Mouse (Mus musculus): ENCODE data around the gene Gpr142. TPM values are rescaled to one million over a fixed set of nuclear protein-coding genes. Genes with fewer than 3 reads are reported as not detected.

The Gpr142 gene
- polyA plus RNA-seq, 1 experiment from 2014 or later: 0.27 TPM

DNA sequence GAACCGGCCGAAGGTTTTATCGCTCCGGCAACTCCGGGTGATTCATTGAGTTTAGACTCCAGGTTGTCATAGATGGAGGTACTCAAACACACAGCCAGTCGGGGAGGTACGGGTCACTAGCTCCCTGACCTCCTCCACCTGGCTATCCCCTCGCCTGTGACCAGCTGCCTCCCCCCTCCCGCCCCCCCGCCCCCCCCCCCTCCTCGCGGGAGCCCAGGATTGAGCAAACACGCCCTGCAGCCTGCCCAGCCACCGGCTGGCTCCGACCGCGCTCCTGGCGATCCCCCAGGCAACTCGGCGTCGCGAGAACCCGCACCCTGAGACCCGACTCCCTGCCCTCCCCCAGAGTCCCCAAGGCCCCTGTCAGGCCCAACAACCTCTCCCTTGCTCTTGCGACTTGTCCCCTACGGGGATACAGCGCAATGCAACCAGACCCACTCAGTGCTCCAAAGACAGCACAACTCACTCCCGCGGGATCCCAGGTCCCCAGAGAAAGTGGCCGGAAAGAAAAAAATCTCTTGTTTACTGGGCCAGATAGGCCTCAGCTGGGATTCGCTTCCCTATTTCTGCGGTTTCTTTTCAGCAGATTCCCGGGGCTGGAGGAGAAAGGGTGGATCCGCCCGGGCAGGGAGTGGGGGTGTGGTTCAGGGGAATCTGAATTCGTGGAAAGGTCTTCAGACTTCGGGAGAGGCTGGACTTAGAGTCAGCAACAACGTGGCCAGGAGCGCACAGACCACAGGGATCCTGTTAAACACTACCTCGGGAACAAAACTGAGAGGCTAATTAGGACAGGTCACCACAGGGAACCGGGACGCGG is 51.9 kb downstream of the Gpr142 start, which contains the start of gene Gprc5c:
TSS of gene Gprc5c (plus strand) at position 701 of the 817 bp plus-strand sequence.
- Histone ChIP-seq H3K4me1 (peaks cover 48% of the 10 kb centered on the region), H3K36me3 (no peaks in the 10 kb centered on the region), H3K27ac (replicated peaks) (peak within 1 kb of the TSS; percentile 77), H3K27me3 (ENCODE audit: low read depth, poor library complexity, severe bottlenecking) (peaks cover 78% of the 10 kb centered on the region), H3K4me3 (peak within 1 kb of the TSS; percentile 73), H3K9me3 (replicated peaks) (no peaks in the 10 kb centered on the region)
- WGBS: under 1% methylated on average over 41 of the region's 43 CpGs
- DNase-seq (ENCODE audit: low spot score): peak; percentile 58

DNA sequence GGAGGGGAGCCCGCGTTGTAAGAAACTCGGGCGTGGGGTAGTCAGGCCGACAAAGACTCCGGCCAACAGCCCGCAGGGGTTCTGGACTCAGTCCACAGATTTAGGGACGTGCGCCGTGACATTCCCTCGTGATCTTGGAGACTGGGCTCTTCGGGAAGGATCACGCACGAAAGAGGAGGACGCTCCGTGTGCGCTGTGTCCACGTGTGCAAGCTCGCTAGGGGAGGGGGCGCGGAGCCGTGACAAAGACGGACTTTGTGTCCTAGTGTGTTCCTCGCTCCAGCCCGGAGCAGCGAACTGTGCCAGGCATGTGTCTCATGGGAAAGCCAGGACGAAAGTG is 52.5 kb downstream of the Gpr142 start:
- DNase-seq (ENCODE audit: low spot score): peak; percentile 43
- under 1% methylated on average over 27 of the region's 27 CpGs for WGBS
- H3K27ac ChIP-seq (replicated peaks): peak overlapping the region; percentile 77

DNA sequence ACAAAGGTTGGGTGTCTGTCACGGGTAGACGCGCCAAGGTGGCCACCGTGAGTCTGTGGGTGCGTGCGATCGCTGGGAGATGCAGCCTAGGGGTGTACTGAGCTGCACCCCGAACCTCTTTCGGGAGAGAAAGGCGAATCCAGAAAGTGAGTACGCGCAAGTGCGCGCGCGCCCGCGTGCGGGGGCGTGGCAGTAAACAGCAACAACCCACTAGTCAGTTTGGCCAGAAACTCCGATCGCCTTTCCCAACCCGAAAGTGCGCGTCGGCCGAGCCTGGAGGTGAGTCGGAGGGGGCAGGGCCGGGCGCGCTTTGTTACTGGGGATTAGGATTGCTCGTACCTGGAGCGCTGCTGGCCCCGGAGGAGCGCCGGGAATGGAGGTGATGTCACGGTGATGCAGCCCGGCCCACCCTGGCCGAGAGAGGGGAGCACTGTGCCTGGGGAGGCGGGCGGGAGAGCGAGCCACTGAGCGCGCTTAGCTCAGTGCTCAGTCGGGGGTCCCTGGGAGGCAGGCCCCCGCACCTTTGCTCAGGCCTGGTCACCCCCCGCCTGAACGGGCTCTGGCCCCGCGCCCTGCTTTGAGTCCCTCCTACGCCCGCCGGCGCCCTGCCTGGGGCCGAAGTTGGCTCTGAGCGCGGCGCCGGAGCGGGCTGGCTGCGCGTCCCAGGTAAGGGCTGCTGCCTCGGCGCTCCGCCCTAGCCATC is 53.0 kb downstream of the Gpr142 start:
- peak overlapping the region; percentile 77 for H3K27ac ChIP-seq (replicated peaks)
- H3K4me1 ChIP-seq: peaks cover 45% of the 10 kb centered on the region
- peak; percentile 63 for DNase-seq (ENCODE audit: low spot score)
- H3K27me3 ChIP-seq (ENCODE audit: low read depth, poor library complexity, severe bottlenecking): peaks cover 78% of the 10 kb centered on the region
- H3K36me3 ChIP-seq: no peaks in the 10 kb centered on the region
- H3K9me3 ChIP-seq (replicated peaks): no peaks in the 10 kb centered on the region
- peak overlapping the region; percentile 73 for H3K4me3 ChIP-seq
- under 1% methylated on average over 65 of the region's 65 CpGs for WGBS

More for the DNA sequence above, 52.5 kb downstream of the Gpr142 start:
- peak overlapping the region; percentile 73 for H3K4me3 ChIP-seq
- no peaks in the 10 kb centered on the region for H3K36me3 ChIP-seq
- peaks cover 78% of the 10 kb centered on the region for H3K27me3 ChIP-seq (ENCODE audit: low read depth, poor library complexity, severe bottlenecking)
- peaks cover 48% of the 10 kb centered on the region for H3K4me1 ChIP-seq
- no peaks in the 10 kb centered on the region for H3K9me3 ChIP-seq (replicated peaks)

DNA sequence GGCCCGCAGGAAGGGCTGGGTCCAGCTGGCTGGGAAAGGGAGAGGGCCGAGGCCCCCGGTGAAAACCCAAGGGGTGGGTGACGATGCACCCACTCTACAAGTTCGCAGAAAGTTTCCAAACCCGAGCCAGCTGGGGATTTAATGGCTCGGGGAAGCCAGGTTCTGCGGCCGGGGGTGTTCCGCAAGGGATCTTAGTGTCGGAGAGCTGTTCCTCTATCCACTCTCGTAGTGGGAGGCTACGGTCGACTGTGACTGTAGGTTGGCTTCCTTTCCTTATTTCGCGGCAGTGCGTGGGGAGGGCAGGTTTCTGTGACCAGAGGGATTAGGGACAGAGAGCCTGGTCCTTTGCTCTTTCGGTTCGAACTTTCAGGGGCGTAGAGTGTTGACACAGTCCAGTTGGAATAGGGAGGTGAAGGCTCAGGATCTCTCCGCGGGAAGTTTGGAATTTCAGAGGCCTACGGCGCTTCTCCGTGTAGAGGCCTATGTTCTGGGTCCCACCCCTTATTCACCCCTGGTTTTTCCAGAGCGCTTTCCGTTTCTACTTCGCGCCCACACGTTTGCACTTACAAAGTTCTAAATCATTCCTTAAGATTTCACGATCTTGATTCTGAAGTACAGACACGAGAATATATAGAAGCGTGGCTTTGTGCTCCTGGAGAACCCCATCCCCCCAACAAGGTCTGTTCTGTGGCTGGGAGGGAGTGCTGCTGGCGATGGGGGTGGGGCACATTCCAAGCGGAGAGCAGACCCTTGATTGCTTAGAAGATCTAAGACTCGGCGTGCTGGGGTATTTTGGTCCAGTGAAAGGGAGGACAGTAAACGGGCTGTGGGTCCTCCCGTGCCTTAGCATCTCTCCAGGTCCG is 53.8 kb downstream of the Gpr142 start:
- H3K9me3 ChIP-seq (replicated peaks): no peaks in the 10 kb centered on the region
- H3K4me1 ChIP-seq: peaks cover 45% of the 10 kb centered on the region
- DNase-seq (ENCODE audit: low spot score): peak; percentile 52
- H3K27ac ChIP-seq (replicated peaks): peak overlapping the region; percentile 77
- WGBS: under 1% methylated on average over 40 of the region's 40 CpGs
- H3K4me3 ChIP-seq: peak overlapping the region; percentile 73
- H3K27me3 ChIP-seq (ENCODE audit: low read depth, poor library complexity, severe bottlenecking): peaks cover 74% of the 10 kb centered on the region
- H3K36me3 ChIP-seq: no peaks in the 10 kb centered on the region

DNA sequence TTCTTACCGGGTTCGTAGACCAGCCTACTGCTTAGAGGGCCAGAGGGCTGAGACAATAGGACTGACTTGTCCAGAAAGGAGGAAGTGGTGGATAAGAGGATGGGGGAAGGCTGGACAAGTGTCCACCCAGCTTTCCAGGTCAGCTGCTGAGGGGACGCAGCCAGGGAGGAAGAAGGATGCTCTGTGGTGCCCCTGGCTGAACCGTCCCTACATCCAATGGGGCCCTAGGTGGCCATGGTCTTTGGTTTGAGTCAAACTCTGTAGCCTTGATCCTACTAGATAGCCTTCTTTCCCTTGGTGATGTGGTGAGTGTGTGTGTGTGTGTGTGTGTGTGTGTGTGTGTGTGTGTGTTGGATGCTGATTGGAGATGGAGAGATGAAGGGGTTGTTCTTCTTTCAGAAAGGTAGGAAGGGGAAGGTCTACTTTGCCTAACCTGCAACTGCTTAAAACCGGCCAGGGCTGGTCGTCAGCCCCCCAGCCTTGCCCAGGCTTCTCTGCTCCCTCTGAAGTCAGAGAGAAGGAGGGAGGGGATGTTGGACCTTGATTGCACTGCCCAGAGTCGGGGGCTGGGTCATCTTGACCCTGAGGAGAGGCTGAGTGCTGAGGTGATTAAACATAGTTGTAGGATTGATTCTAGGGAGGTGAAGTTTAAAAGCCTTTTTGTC is 54.6 kb downstream of the Gpr142 start:
- peak overlapping the region; percentile 73 for H3K4me3 ChIP-seq
- H3K36me3 ChIP-seq: no peaks in the 10 kb centered on the region
- no peaks in the 10 kb centered on the region for H3K9me3 ChIP-seq (replicated peaks)
- no peak for DNase-seq (ENCODE audit: low spot score)
- peaks cover 67% of the 10 kb centered on the region for H3K27me3 ChIP-seq (ENCODE audit: low read depth, poor library complexity, severe bottlenecking)
- 11% methylated on average over 7 of the region's 7 CpGs for WGBS
- peak overlapping the region; percentile 77; the same call in 1 of the 2 replicates for H3K27ac ChIP-seq (replicated peaks)
- peaks cover 45% of the 10 kb centered on the region for H3K4me1 ChIP-seq

DNA sequence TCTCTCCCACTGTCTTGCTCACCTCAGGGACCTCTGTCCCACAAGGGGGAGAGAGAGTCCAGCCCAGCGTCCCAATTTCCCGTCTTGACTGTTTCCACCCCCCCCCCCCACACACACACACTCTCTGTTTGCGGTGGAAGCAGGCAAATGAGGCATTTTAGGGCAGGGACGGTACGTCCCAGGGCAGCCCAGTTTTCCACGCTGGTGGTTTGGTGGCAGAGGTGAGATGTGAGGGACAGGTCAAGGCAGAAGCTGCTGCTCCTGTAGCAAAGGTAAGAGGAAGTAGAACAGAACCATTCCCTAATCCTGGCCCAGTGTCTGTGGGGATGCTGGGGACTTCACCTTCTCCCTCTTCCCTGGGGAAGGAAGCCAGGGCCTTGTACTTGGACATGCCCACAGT is 55.9 kb downstream of the Gpr142 start:
- DNase-seq (ENCODE audit: low spot score): no peak
- Histone ChIP-seq H3K27me3 (ENCODE audit: low read depth, poor library complexity, severe bottlenecking) (peaks cover 56% of the 10 kb centered on the region), H3K36me3 (peaks cover 3% of the 10 kb centered on the region; the same call in 1 of the 2 replicates), H3K27ac (replicated peaks) (no peak overlapping the region), H3K9me3 (replicated peaks) (0 out of 2 replicates have a peak, but pooled peaks cover 3% of the 10 kb centered on the region), H3K4me1 (peaks cover 40% of the 10 kb centered on the region), H3K4me3 (no peak overlapping the region)
- 82% methylated on average over 6 of the region's 6 CpGs for WGBS

DNA sequence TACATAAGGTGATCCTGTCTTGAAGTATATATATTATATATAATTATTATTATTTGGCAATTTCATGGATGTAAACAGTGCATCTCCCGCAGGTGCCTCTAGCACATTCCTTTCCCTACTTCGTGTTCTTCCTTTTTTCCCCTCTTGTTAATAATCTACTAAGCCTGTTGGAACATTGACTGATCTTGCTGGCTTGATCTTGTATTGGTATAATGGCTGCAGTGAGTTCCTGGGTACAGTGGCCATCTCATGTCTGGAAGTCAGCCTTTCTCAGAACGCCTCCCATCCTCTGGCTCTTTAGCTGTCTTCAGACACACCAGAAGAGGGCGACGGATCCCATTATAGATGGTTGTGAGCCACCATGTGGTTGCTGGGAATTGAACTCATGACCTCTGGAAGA is 57.4 kb downstream of the Gpr142 start:
- 0 out of 2 replicates have a peak, but pooled peaks cover 3% of the 10 kb centered on the region for H3K9me3 ChIP-seq (replicated peaks)
- 93% methylated on average over 5 of the region's 5 CpGs for WGBS
- H3K4me1 ChIP-seq: peaks cover 25% of the 10 kb centered on the region
- no peak overlapping the region for H3K27ac ChIP-seq (replicated peaks)
- H3K4me3 ChIP-seq: no peak overlapping the region
- no peak for DNase-seq (ENCODE audit: low spot score)
- H3K27me3 ChIP-seq (ENCODE audit: low read depth, poor library complexity, severe bottlenecking): peaks cover 40% of the 10 kb centered on the region
- peaks cover 3% of the 10 kb centered on the region; the same call in 1 of the 2 replicates for H3K36me3 ChIP-seq

Other genes starting within 250 kb of the Gpr142 start
- gene Rpl38, start 130.4 kb upstream of the Gpr142 start, polyA plus RNA-seq (2016; fragmentation: Nextera tagmentation; extraction: Ambion mirVana): 851 and 1,060 TPM in 2 replicates
- 9.6 and 12.6 TPM in 2 replicates for gene Ttyh2, start 123.5 kb upstream of the Gpr142 start, polyA plus RNA-seq (2016; fragmentation: Nextera tagmentation; extraction: Ambion mirVana)
- 2.1 and 2.2 TPM in 2 replicates for gene Dnaic2, start 71.5 kb upstream of the Gpr142 start, polyA plus RNA-seq (2016; fragmentation: Nextera tagmentation; extraction: Ambion mirVana)
- gene Kif19a, start 33.5 kb upstream of the Gpr142 start, polyA plus RNA-seq (2016; fragmentation: Nextera tagmentation; extraction: Ambion mirVana): 1.1 and 1.7 TPM in 2 replicates
- gene Btbd17, start 3.0 kb upstream of the Gpr142 start, polyA plus RNA-seq (2016; fragmentation: Nextera tagmentation; extraction: Ambion mirVana): 57.3 and 69.1 TPM in 2 replicates
- gene Gprc5c, start 52.2 kb downstream of the Gpr142 start, polyA plus RNA-seq (2016; fragmentation: Nextera tagmentation; extraction: Ambion mirVana): 19.0 TPM in 2 replicates
- 0.58 and 0.93 TPM in 2 replicates for gene Cd300a, start 91.1 kb downstream of the Gpr142 start, polyA plus RNA-seq (2016; fragmentation: Nextera tagmentation; extraction: Ambion mirVana)
- gene Cd300lb, start 135.5 kb downstream of the Gpr142 start, polyA plus RNA-seq (2016; fragmentation: Nextera tagmentation; extraction: Ambion mirVana): 0.05 TPM in 1 of 2 replicates, not detected in the other
- gene Cd300c, start 170.2 kb downstream of the Gpr142 start, polyA plus RNA-seq (2016; fragmentation: Nextera tagmentation; extraction: Ambion mirVana): not detected in 2 replicates
- gene Cd300ld, start 191.0 kb downstream of the Gpr142 start, polyA plus RNA-seq (2016; fragmentation: Nextera tagmentation; extraction: Ambion mirVana): 0.10 TPM in 2 replicates
- gene Cd300c2, start 203.0 kb downstream of the Gpr142 start, polyA plus RNA-seq (2016; fragmentation: Nextera tagmentation; extraction: Ambion mirVana): 0.56 and 0.71 TPM in 2 replicates
- gene Cd300ld2, start 217.3 kb downstream of the Gpr142 start, polyA plus RNA-seq (2016; fragmentation: Nextera tagmentation; extraction: Ambion mirVana): not detected in 2 replicates
- not detected in 2 replicates for gene Cd300ld4, start 228.1 kb downstream of the Gpr142 start, polyA plus RNA-seq (2016; fragmentation: Nextera tagmentation; extraction: Ambion mirVana)
- gene Cd300ld5, start 238.8 kb downstream of the Gpr142 start, polyA plus RNA-seq (2016; fragmentation: Nextera tagmentation; extraction: Ambion mirVana): not detected in 2 replicates
- not detected in 2 replicates for gene Cd300ld3, start 249.5 kb downstream of the Gpr142 start, polyA plus RNA-seq (2016; fragmentation: Nextera tagmentation; extraction: Ambion mirVana)